Mouse (Mus musculus) liver, embryonic 11.5 days (tissue): ENCODE results near the gene Ctdspl. TPM values are rescaled to one million over a fixed set of nuclear protein-coding genes. Genes with fewer than 3 reads are reported as not detected.

Experiments
- ATAC-seq: fragments of 200-750 bp; cut with Nextera tagmentation; replicated peaks from 2 replicates; pipeline ENCODE4 v1.8.0; 2017; ENCODE audit warnings: moderate number of reproducible peaks, mild to moderate bottlenecking, moderate TSS enrichment, moderate library complexity; ENCODE audit not compliant: low FRiP score
- DNase-seq: peaks from one replicate; pipeline ENCODE4 v3.0.0-alpha.2; 2017; ENCODE audit warnings: low spot score
- H3K27ac ChIP-seq: fragments of 300-500 bp; sonication (generic); 2 replicates; pipeline ENCODE4 v1.5.1; 2014; ENCODE audit warnings: mild to moderate bottlenecking, low read depth, low read length, control low read depth
- H3K27me3 ChIP-seq: fragments of 300-500 bp; sonication (generic); replicated peaks from 2 replicates; pipeline ENCODE4 v1.6.1; 2014; ENCODE audit warnings: low read length, mixed read lengths; ENCODE audit not compliant: control insufficient read depth, insufficient read depth
- H3K36me3 ChIP-seq: fragments of 300-500 bp; sonication (generic); 2 replicates; pipeline ENCODE4 v1.6.1; 2014; ENCODE audit warnings: mild to moderate bottlenecking, low read length, moderate library complexity, mixed read lengths; ENCODE audit not compliant: control insufficient read depth, insufficient read depth
- H3K4me1 ChIP-seq: fragments of 300-500 bp; sonication (generic); replicated peaks from 2 replicates; pipeline ENCODE4 v1.6.1; 2014; ENCODE audit warnings: low read length, mixed read lengths; ENCODE audit not compliant: control insufficient read depth, insufficient read depth
- H3K4me2 ChIP-seq: fragments of 300-500 bp; sonication (generic); 2 replicates; pipeline ENCODE4 v1.6.1; 2014; ENCODE audit warnings: mild to moderate bottlenecking, control low read depth, moderate library complexity
- H3K4me3 ChIP-seq: fragments of 300-500 bp; sonication (generic); 2 replicates; pipeline ENCODE4 v1.5.1; 2014; ENCODE audit warnings: low read depth, low read length, control low read depth
- H3K9ac ChIP-seq: fragments of 300-500 bp; sonication (generic); 2 replicates; pipeline ENCODE4 v1.6.1; 2014; ENCODE audit warnings: low read depth, low read length, control low read depth
- H3K9me3 ChIP-seq: fragments of 300-500 bp; sonication (generic); 2 replicates; pipeline ENCODE4 v1.6.1; 2016; ENCODE audit warnings: low read length, inconsistent platforms, mixed read lengths; ENCODE audit not compliant: control insufficient read depth
- WGBS: fragments of 180-500 bp; shearing (Covaris S2); extraction: QIAGEN DNeasy Blood & Tissue Kit; methylation state at CpG from one replicate; pipeline ENCODE4 v1.1.7; 2014; 5-methylcytosine and 5-hydroxymethylcytosine counted together
- polyA plus RNA-seq: library from polyadenylated mRNA; unstranded; fragments of >200 nt; fragmentation: Nextera tagmentation; extraction: Ambion mirVana; gene quantifications from 2 replicates; pipeline ENCODE4 v1.2.1, GENCODE M21; 2014

Ctdspl gene
- polyA plus RNA-seq, 1 experiment from 2014 or later: 8.2 TPM

GRCm38 (mm10) chr9:118990490-118990889, 64.2 kb downstream of the Ctdspl start:
- peaks cover 25% of the 10 kb centered on the region for H3K4me1 ChIP-seq
- DNase-seq: no peak
- H3K27me3 ChIP-seq: no peaks in the 10 kb centered on the region
- no peak overlapping the region for H3K4me3 ChIP-seq
- no peak overlapping the region for H3K4me2 ChIP-seq
- H3K36me3 ChIP-seq: no peaks in the 10 kb centered on the region
- H3K9ac ChIP-seq: no peak overlapping the region
- no peaks in the 10 kb centered on the region for H3K9me3 ChIP-seq
- WGBS: 83% methylated on average over 7 of the region's 7 CpGs
- no peak overlapping the region for H3K27ac ChIP-seq
- no peak for ATAC-seq

- Histone ChIP-seq H3K4me2 (no peak overlapping the region), H3K36me3 (no peaks in the 10 kb centered on the region), H3K9me3 (no peaks in the 10 kb centered on the region), H3K9ac (no peak overlapping the region), H3K4me3 (no peak overlapping the region), H3K4me1 (peaks cover 27% of the 10 kb centered on the region), H3K27ac (no peak overlapping the region), H3K27me3 (no peaks in the 10 kb centered on the region)
- DNase-seq (no peak), ATAC-seq (no peak)
- WGBS: 78% methylated on average over 21 of the region's 21 CpGs
Observed at GRCm38 (mm10) chr9:118991750-118992585, 65.7 kb downstream of the Ctdspl start.

DNA sequence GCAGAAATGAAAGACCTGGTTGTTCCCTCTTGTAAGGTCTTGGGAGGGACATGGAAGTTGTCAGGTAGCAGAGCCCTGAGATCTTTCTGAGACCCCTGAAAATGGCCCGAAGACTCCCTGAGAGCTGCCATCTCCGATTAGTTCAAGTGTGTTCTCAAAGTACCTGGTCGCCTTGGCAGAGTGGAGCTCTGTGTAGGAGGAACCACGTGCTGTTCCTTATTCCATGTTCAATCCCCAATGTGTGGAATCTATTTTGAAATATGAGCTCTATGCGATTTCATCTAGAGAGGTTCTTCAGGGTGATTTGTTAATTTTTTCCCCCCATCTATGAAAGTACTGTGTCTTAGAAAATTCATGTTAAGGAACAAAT, 66.3 kb downstream of the Ctdspl start:
- Histone ChIP-seq H3K9me3 (no peaks in the 10 kb centered on the region), H3K4me3 (no peak overlapping the region), H3K27me3 (no peaks in the 10 kb centered on the region), H3K4me2 (no peak overlapping the region), H3K9ac (no peak overlapping the region), H3K4me1 (peaks cover 27% of the 10 kb centered on the region), H3K36me3 (no peaks in the 10 kb centered on the region), H3K27ac (no peak overlapping the region)
- ATAC-seq (no peak), DNase-seq (no peak)
- WGBS: 79% methylated on average over 5 of the region's 5 CpGs

- DNase-seq (no peak), ATAC-seq (peak; percentile 32; the same call in 1 of the 2 replicates)
- WGBS: 51% methylated on average over 12 of the region's 12 CpGs
- H3K27me3 ChIP-seq: no peaks in the 10 kb centered on the region
- H3K27ac ChIP-seq: peak overlapping the region; percentile 63
- no peaks in the 10 kb centered on the region for H3K36me3 ChIP-seq
- peak overlapping the region; percentile 17; the same call in 1 of the 2 replicates for H3K4me2 ChIP-seq
- H3K4me3 ChIP-seq: no peak overlapping the region
- no peak overlapping the region for H3K9ac ChIP-seq
- H3K9me3 ChIP-seq: no peaks in the 10 kb centered on the region
- peaks cover 27% of the 10 kb centered on the region for H3K4me1 ChIP-seq
Observed at GRCm38 (mm10) chr9:118994524-118995227, 68.4 kb downstream of the Ctdspl start.

- no peaks in the 10 kb centered on the region for H3K36me3 ChIP-seq
- no peak overlapping the region for H3K4me2 ChIP-seq
- peak overlapping the region; percentile 63 for H3K27ac ChIP-seq
- no peak for DNase-seq
- no peaks in the 10 kb centered on the region for H3K9me3 ChIP-seq
- H3K9ac ChIP-seq: 0 out of 2 replicates have a peak overlapping the region, but pooled peaks have one; percentile 13
- H3K4me3 ChIP-seq: no peak overlapping the region
- H3K27me3 ChIP-seq: no peaks in the 10 kb centered on the region
- 66% methylated on average over 6 of the region's 6 CpGs for WGBS
- H3K4me1 ChIP-seq: peaks cover 27% of the 10 kb centered on the region
- ATAC-seq: no peak
Observed at GRCm38 (mm10) chr9:118995539-118995938, 69.3 kb downstream of the Ctdspl start.

DNA sequence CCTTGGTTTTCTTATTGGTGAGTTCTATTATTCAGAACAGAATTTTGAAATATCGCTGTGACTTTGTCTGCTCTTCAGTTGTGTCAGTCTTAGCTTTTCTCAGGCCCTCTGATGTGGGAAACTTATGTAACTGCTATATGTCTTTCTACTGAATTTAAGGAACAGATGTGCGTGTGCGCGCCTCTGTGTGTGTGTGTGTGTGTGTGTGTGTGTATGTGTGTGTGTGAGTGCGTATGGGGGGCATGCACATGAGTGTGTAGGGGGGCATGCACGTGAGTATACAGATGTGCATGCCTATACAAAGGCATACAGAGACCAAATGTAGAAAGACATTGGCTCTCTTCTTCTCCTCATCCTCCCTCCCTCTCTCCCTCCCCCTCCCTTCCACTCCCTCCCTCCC, 71.0 kb downstream of the Ctdspl start:
- 94% methylated on average over 6 of the region's 6 CpGs for WGBS
- no peak for DNase-seq
- Histone ChIP-seq H3K9me3 (no peaks in the 10 kb centered on the region), H3K27ac (no peak overlapping the region), H3K4me3 (no peak overlapping the region), H3K9ac (no peak overlapping the region), H3K4me2 (no peak overlapping the region), H3K27me3 (no peaks in the 10 kb centered on the region), H3K4me1 (peaks cover 32% of the 10 kb centered on the region), H3K36me3 (no peaks in the 10 kb centered on the region)
- no peak for ATAC-seq

DNA sequence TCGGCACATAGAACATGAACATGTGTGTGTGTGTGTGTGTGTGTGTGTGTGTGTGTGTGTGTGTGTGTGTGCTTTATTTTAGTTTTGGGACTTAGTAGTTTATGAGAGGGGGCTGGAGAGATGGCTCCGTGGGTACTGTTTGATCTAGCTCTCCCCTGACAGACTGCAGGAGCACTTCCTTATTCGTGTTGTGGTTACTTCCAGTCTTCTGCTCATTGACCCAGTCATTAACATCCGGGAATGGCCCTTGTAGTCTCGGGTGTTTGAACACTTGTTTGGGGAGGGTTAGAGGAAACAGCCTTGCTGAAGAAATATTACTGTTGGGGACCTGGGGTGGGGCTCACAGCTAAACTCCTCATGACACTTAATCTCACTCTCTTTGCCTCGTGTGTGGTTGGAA, 73.9 kb downstream of the Ctdspl start:
- Histone ChIP-seq H3K36me3 (no peaks in the 10 kb centered on the region), H3K4me3 (no peak overlapping the region), H3K27me3 (no peaks in the 10 kb centered on the region), H3K4me1 (peaks cover 37% of the 10 kb centered on the region), H3K9me3 (no peaks in the 10 kb centered on the region), H3K27ac (no peak overlapping the region), H3K9ac (no peak overlapping the region), H3K4me2 (no peak overlapping the region)
- 41% methylated on average over 6 of the region's 6 CpGs for WGBS
- no peak for DNase-seq
- ATAC-seq: no peak

GRCm38 (mm10) chr9:119002267-119002666, 76.0 kb downstream of the Ctdspl start:
- Histone ChIP-seq H3K36me3 (no peaks in the 10 kb centered on the region), H3K9me3 (no peaks in the 10 kb centered on the region), H3K27ac (no peak overlapping the region), H3K9ac (no peak overlapping the region), H3K4me3 (no peak overlapping the region), H3K27me3 (no peaks in the 10 kb centered on the region), H3K4me1 (peaks cover 31% of the 10 kb centered on the region), H3K4me2 (peak overlapping the region; percentile 18; the same call in 1 of the 2 replicates)
- ATAC-seq (peak; percentile 49; the same call in 1 of the 2 replicates), DNase-seq (no peak)
- 26% methylated on average over 17 of the region's 17 CpGs for whole genome bisulfite sequencing
